Mouse (Mus musculus): Measurements from ENCODE around the gene L3hypdh.

GRCm38 (mm10) chr12:72052571-72052970 lies 32.7 kb downstream of the L3hypdh start:
- TF ChIP-seq CTCF (IDR thresholded peaks at IDR 0.05; ENCODE audit: low read depth) (no peak), EP300 (IDR thresholded peaks at IDR 0.05; ENCODE audit: low read depth) (no peak)
